Mouse (Mus musculus) CH12.LX (cell line): ENCODE results near the gene Nemp2.

ENCODE experiments used
- ETS1 ChIP-seq: conservative IDR thresholded peaks from 2 replicates; pipeline ENCODE4 v1.6.1; 2012; ENCODE audit warnings: low read depth, mild to moderate bottlenecking, inconsistent platforms, low read length, improper control_type of control experiment, moderate library complexity
- MAFK ChIP-seq: IDR thresholded peaks from 2 replicates; pipeline ENCODE4 v1.6.1; 2011; ENCODE audit warnings: low read length, improper control_type of control experiment; ENCODE audit not compliant: insufficient replicate concordance
- POLR2A ChIP-seq: IDR thresholded peaks from 2 replicates; pipeline ENCODE4 v1.6.1; 2011; ENCODE audit warnings: low read depth, mild to moderate bottlenecking, improper control_type of control experiment, low read length
- ZC3H11A ChIP-seq: IDR thresholded peaks from 2 replicates; pipeline ENCODE4 v1.6.1; 2012; ENCODE audit warnings: low read depth, mild to moderate bottlenecking, inconsistent platforms, low read length, improper control_type of control experiment

GRCm38 (mm10) chr1:52652601-52653253, 22.2 kb downstream of the Nemp2 start:
- no peak for TF ChIP-seq POLR2A
- no peak for TF ChIP-seq MAFK
- no peak for TF ChIP-seq ETS1
- no peak for TF ChIP-seq ZC3H11A
